Mouse (Mus musculus) MEL (cell line): ENCODE measurements around the gene S100pbp. TPM values are rescaled to one million over a fixed set of nuclear protein-coding genes. Genes with fewer than 3 reads are reported as not detected.

ENCODE experiments used
- DNase-seq: peaks from one replicate; pipeline ENCODE4 v3.0.0; 2011; ENCODE audit warnings: low read depth, low spot score
- H3K27ac ChIP-seq: 2 replicates; pipeline ENCODE4 v1.5.1; 2012; ENCODE audit warnings: low read depth, mild to moderate bottlenecking, control low read depth, low read length, moderate library complexity; ENCODE audit not compliant: control insufficient read depth
- H3K27me3 ChIP-seq, 2 experiments: fragments of 150-350 bp in 1 of 2; sonication (generic) in 1 of 2; 2 replicates each; pipeline ENCODE4 v1.6.1; 2012; ENCODE audit warnings: low read length in 2 of 2, mild to moderate bottlenecking in 2 of 2, improper control_type of control experiment in 1 of 2, moderate library complexity in 1 of 2; ENCODE audit not compliant: insufficient read depth in 2 of 2, control insufficient read depth in 1 of 2
- H3K36me3 ChIP-seq, 2 experiments: 2 replicates each; pipeline ENCODE4 v1.6.1; 2012 to 2014; ENCODE audit warnings: low read length in 2 of 2, improper control_type of control experiment in 1 of 2, inconsistent platforms in 1 of 2, mild to moderate bottlenecking in 1 of 2; ENCODE audit not compliant: insufficient read depth in 2 of 2, control insufficient read depth in 1 of 2
- H3K4me1 ChIP-seq, 2 experiments: fragments of 150-350 bp in 1 of 2; sonication (generic) in 1 of 2; 2 replicates each; pipeline ENCODE4 v1.6.1; 2012; ENCODE audit warnings: low read length in 2 of 2, improper control_type of control experiment in 1 of 2, mild to moderate bottlenecking in 1 of 2; ENCODE audit not compliant: insufficient read depth in 2 of 2, control insufficient read depth in 1 of 2
- H3K4me3 ChIP-seq, 2 experiments: fragments of 150-350 bp in 1 of 2; sonication (generic) in 1 of 2; 2 replicates each; pipeline ENCODE4 v1.5.1; 2012; ENCODE audit warnings: low read depth in 2 of 2, low read length in 2 of 2, mild to moderate bottlenecking in 2 of 2, moderate library complexity in 2 of 2, control low read depth in 1 of 2, improper control_type of control experiment in 1 of 2; ENCODE audit not compliant: control insufficient read depth in 1 of 2, insufficient read depth in 1 of 2
- H3K79me2 ChIP-seq: 2 replicates; pipeline ENCODE4 v1.6.1; 2012; ENCODE audit warnings: mild to moderate bottlenecking, low read length, moderate library complexity; ENCODE audit not compliant: control insufficient read depth, poor library complexity, insufficient read depth
- H3K9ac ChIP-seq: 2 replicates; pipeline ENCODE4 v1.6.1; 2012; ENCODE audit warnings: low read depth, mild to moderate bottlenecking, control low read depth, low read length, moderate library complexity; ENCODE audit not compliant: control insufficient read depth, poor library complexity, severe bottlenecking
- H3K9me3 ChIP-seq: fragments of 150-350 bp; sonication (generic); replicated peaks from 2 replicates; pipeline ENCODE4 v1.6.1; 2012; ENCODE audit warnings: mild to moderate bottlenecking, low read length, improper control_type of control experiment, moderate library complexity; ENCODE audit not compliant: insufficient read depth
- BHLHE40 ChIP-seq: IDR thresholded peaks from 2 replicates; pipeline ENCODE4 v1.6.1; 2012; ENCODE audit warnings: low read depth, mild to moderate bottlenecking, inconsistent platforms, low read length, improper control_type of control experiment, borderline replicate concordance
- CTCF ChIP-seq, 3 experiments: IDR thresholded peaks in 2 of 3; conservative IDR thresholded peaks in 1 of 3; 2 replicates each; pipeline ENCODE4 v1.5.1; 2011 to 2012; ENCODE audit warnings: low read length in 3 of 3, low read depth in 2 of 3, mild to moderate bottlenecking in 2 of 3, improper control_type of control experiment in 1 of 3, inconsistent platforms in 1 of 3, mixed read lengths in 1 of 3, moderate library complexity in 1 of 3; ENCODE audit not compliant: control insufficient read depth in 1 of 3, insufficient read depth in 1 of 3, poor library complexity in 1 of 3, severe bottlenecking in 1 of 3
- HCFC1 ChIP-seq: IDR thresholded peaks from 2 replicates; pipeline ENCODE4 v1.6.1; 2012; ENCODE audit warnings: low read depth, mild to moderate bottlenecking, inconsistent platforms, low read length, improper control_type of control experiment, moderate library complexity
- MAFK ChIP-seq: IDR thresholded peaks from 2 replicates; pipeline ENCODE4 v1.6.1; 2011; ENCODE audit warnings: low read depth, mild to moderate bottlenecking, low read length, improper control_type of control experiment, borderline replicate concordance
- MAX ChIP-seq: IDR thresholded peaks from 2 replicates; pipeline ENCODE4 v1.6.1; 2011; ENCODE audit warnings: low read length, improper control_type of control experiment
- MXI1 ChIP-seq: IDR thresholded peaks from 2 replicates; pipeline ENCODE4 v1.6.1; 2011; ENCODE audit warnings: mild to moderate bottlenecking, low read depth, low read length, improper control_type of control experiment
- NELFE ChIP-seq: IDR thresholded peaks from 2 replicates; pipeline ENCODE4 v1.6.1; 2011; ENCODE audit warnings: low read depth, low read length, improper control_type of control experiment
- NRF1 ChIP-seq: IDR thresholded peaks from 2 replicates; pipeline ENCODE4 v1.6.1; 2014; ENCODE audit warnings: low read depth, mild to moderate bottlenecking, inconsistent platforms, low read length, improper control_type of control experiment, moderate library complexity; ENCODE audit not compliant: poor library complexity, insufficient read depth, severe bottlenecking
- POLR2A ChIP-seq, 2 experiments: IDR thresholded peaks; 2 replicates each; pipeline ENCODE4 v1.6.1; 2011 to 2012; ENCODE audit warnings: low read length in 2 of 2, mild to moderate bottlenecking in 2 of 2, control low read depth in 1 of 2, improper control_type of control experiment in 1 of 2, low read depth in 1 of 2, moderate library complexity in 1 of 2; ENCODE audit not compliant: control insufficient read depth in 1 of 2, insufficient read depth in 1 of 2, poor library complexity in 1 of 2
- POLR2AphosphoS2 ChIP-seq: IDR thresholded peaks from 2 replicates; pipeline ENCODE4 v1.6.1; 2011; ENCODE audit warnings: low read length, improper control_type of control experiment
- POLR2AphosphoS5 ChIP-seq: IDR thresholded peaks from 2 replicates; pipeline ENCODE4 v1.6.1; 2012; ENCODE audit warnings: low read depth, borderline replicate concordance, mild to moderate bottlenecking, inconsistent platforms, low read length, moderate library complexity, mixed read lengths
- RAD21 ChIP-seq: IDR thresholded peaks from 2 replicates; pipeline ENCODE4 v1.6.1; 2011; ENCODE audit warnings: mild to moderate bottlenecking, low read depth, low read length, improper control_type of control experiment
- TAL1 ChIP-seq: IDR thresholded peaks from 2 replicates; pipeline ENCODE4 v1.6.1; 2012; ENCODE audit warnings: mild to moderate bottlenecking, inconsistent platforms, low read length, moderate library complexity, mixed read lengths
- TCF12 ChIP-seq: IDR thresholded peaks from 2 replicates; pipeline ENCODE4 v1.6.1; 2014; ENCODE audit warnings: low read depth, mild to moderate bottlenecking, inconsistent platforms, low read length, improper control_type of control experiment, moderate library complexity
- USF1 ChIP-seq: IDR thresholded peaks from 2 replicates; pipeline ENCODE4 v1.6.1; 2014; ENCODE audit warnings: low read depth, mild to moderate bottlenecking, inconsistent platforms, low read length, improper control_type of control experiment, moderate library complexity
- USF2 ChIP-seq, 2 experiments: IDR thresholded peaks; 2 replicates each; pipeline ENCODE4 v1.6.1; 2011 to 2012; ENCODE audit warnings: improper control_type of control experiment in 2 of 2, low read length in 2 of 2, borderline replicate concordance in 1 of 2, inconsistent platforms in 1 of 2, low read depth in 1 of 2, mild to moderate bottlenecking in 1 of 2; ENCODE audit not compliant: insufficient read depth in 1 of 2
- ZMIZ1 ChIP-seq: IDR thresholded peaks from 2 replicates; pipeline ENCODE4 v1.6.1; 2012; ENCODE audit warnings: low read depth, mild to moderate bottlenecking, inconsistent platforms, low read length, improper control_type of control experiment, moderate library complexity
- polyA plus RNA-seq, 2 experiments: library from polyadenylated mRNA; stranded (reverse) in 1 of 2; unstranded in 1 of 2; fragments of >175 nt in 1 of 2; fragments of >200 nt in 1 of 2; gene quantifications; 2 replicates each; pipeline versions ENCODE4 v1.2.1 to v1.2.4; 2012; ENCODE audit warnings: low replicate concordance in 2 of 2, low read depth in 1 of 2; ENCODE audit not compliant: insufficient read length in 2 of 2, insufficient read depth in 1 of 2, missing spikeins in 1 of 2
- total RNA-seq: library from RNA; depleted of rRNA; stranded (reverse); fragments of 300-350 nt; gene quantifications from 2 replicates; pipeline ENCODE4 v1.2.3, GENCODE M21; 2012

The S100pbp gene
- total and polyA plus RNA-seq, 3 experiments, result 11.6 to 28.3 TPM; not detected in 1

GRCm38 (mm10) chr4:129226441-129226963, 37.0 kb upstream of the S100pbp start:
- Histone ChIP-seq H3K36me3 (peaks cover 0 to 2% of the 10 kb centered on the region in 2 experiments; a peak in 1 of 4 replicates), H3K27ac (no peak overlapping the region), H3K4me1 (peaks cover 5 to 12% of the 10 kb centered on the region in 2 experiments), H3K9me3 (no peaks in the 10 kb centered on the region), H3K9ac (no peak overlapping the region), H3K79me2 (no peaks in the 10 kb centered on the region), H3K4me3 (no peak overlapping the region), H3K27me3 (no peaks in the 10 kb centered on the region)
- DNase-seq, result no peak
- TF ChIP-seq USF2 (IDR thresholded peaks at IDR 0.05; ENCODE audit: borderline replicate concordance in 1 of 2, insufficient read depth in 1 of 2, low read depth in 1 of 2, low read length in 2 of 2), result no peak
- peak; percentile 66 for TF ChIP-seq USF1
- no peak for TF ChIP-seq TCF12
- no peak for TF ChIP-seq CTCF (IDR thresholded peaks at IDR 0.05 in 2 of 3, conservative IDR thresholded peaks at IDR 0.05 in 1 of 3; ENCODE audit: control insufficient read depth in 1 of 3, insufficient read depth in 1 of 3, low read depth in 2 of 3, low read length in 3 of 3, poor library complexity in 1 of 3, severe bottlenecking in 1 of 3)

DNA sequence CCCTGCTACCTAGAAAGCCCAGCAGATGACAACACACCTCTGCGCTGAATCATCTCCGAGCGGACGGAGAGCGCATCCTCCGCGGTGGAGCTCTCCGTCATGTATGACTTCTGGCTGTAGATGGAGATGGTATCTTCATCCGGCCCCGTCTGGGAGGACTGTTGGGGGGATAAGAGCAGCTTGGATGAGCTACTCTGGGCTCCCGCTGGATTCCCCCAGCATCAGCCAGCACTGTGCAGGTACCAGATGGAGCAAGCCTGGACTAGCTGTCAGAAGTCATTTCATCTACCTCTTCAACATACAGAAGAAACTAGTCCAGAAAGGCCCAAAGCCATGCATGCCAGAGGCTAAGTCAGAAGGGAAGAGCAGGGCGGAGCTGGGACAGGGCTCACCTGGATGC, 35.8 kb upstream of the S100pbp start:
- Histone ChIP-seq H3K27me3 (no peaks in the 10 kb centered on the region), H3K79me2 (no peaks in the 10 kb centered on the region), H3K36me3 (no peaks in the 10 kb centered on the region; a peak in 2 of 4 replicates), H3K9me3 (no peaks in the 10 kb centered on the region), H3K4me3 (no peak overlapping the region), H3K27ac (no peak overlapping the region), H3K9ac (no peak overlapping the region), H3K4me1 (peaks cover 4 to 9% of the 10 kb centered on the region in 2 experiments; a peak in 2 of 4 replicates)
- no peak for DNase-seq
- no peak for TF ChIP-seq POLR2A (IDR thresholded peaks at IDR 0.05; ENCODE audit: control insufficient read depth in 1 of 2, insufficient read depth in 1 of 2, low read depth in 1 of 2, low read length in 2 of 2, poor library complexity in 1 of 2)
- TF ChIP-seq RAD21, result no peak
- TF ChIP-seq HCFC1, result no peak
- no peak for TF ChIP-seq TCF12
- no peak for TF ChIP-seq TAL1
- TF ChIP-seq NRF1, result no peak
- TF ChIP-seq ZMIZ1, result no peak
- no peak for TF ChIP-seq NELFE
- TF ChIP-seq BHLHE40, result no peak
- no peak for TF ChIP-seq POLR2AphosphoS5
- no peak for TF ChIP-seq MXI1
- TF ChIP-seq POLR2AphosphoS2, result no peak
- TF ChIP-seq MAX, result no peak
- no peak for TF ChIP-seq MAFK
